Mouse (Mus musculus) layer of hippocampus, adult 8-10 months (tissue): Measurements from ENCODE around the gene Lcn12. TPM values are rescaled to one million over a fixed set of nuclear protein-coding genes. Genes with fewer than 3 reads are reported as not detected.

Experiments used
- DNase-seq, 2 experiments: peaks; one replicate each; pipeline ENCODE4 v3.0.0; 2022; ENCODE audit warnings: low spot score in 2 of 2
- total RNA-seq, 4 experiments: library from RNA; stranded (reverse); gene quantifications; 2 replicates each; pipeline ENCODE4 v1.2.4; 2022

Lcn12 gene
- total RNA-seq, 4 experiments from 2014 or later: not detected

- DNase-seq: no peak
Observed at GRCm38 (mm10) chr2:25497846-25498575, 4.3 kb upstream of the Lcn12 start.

- no peak for DNase-seq
Observed at GRCm38 (mm10) chr2:25496462-25496861, 2.8 kb upstream of the Lcn12 start.

DNA sequence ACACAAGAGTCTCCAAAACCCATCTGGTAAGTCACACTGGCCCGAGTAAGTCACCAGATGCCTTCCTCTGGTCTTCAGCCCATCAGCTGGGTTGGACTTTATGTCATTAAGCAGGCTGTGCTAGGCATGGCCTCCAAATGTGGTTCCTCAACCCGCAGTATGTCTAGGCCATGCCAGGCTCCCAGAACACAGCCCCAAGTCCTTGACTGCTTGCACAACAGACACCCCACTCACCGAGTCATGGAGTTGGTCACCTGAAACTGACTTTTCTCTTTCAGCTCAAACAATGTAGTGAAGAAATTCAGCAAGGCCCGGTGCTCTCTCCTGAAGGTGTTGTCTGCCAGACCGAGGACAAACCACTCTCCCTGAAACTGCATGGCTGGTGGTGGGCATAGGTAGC, 723 bp downstream of the Lcn12 start:
- no peak for DNase-seq

DNA sequence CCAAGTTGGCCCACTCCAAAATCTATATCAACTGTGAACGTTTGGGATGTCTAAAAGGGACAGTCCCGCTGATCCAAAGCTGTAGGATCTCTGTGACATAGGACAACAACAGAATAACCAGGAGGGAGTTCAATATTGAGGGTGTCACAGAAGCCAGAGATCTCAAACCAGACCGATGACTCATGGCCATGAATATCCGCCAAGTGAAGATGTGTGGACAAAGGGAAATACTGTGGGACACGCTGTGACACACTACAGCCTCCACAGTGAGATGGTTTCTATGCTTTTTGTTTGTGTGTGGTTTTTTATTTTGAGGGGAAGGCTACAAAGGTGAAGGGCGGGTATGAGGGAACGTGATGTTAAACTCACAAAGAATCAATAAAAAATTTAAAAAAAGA, 5.0 kb downstream of the Lcn12 start:
- DNase-seq: no peak

- DNase-seq: no peak
Observed at GRCm38 (mm10) chr2:25487965-25488670, 5.6 kb downstream of the Lcn12 start.

DNA sequence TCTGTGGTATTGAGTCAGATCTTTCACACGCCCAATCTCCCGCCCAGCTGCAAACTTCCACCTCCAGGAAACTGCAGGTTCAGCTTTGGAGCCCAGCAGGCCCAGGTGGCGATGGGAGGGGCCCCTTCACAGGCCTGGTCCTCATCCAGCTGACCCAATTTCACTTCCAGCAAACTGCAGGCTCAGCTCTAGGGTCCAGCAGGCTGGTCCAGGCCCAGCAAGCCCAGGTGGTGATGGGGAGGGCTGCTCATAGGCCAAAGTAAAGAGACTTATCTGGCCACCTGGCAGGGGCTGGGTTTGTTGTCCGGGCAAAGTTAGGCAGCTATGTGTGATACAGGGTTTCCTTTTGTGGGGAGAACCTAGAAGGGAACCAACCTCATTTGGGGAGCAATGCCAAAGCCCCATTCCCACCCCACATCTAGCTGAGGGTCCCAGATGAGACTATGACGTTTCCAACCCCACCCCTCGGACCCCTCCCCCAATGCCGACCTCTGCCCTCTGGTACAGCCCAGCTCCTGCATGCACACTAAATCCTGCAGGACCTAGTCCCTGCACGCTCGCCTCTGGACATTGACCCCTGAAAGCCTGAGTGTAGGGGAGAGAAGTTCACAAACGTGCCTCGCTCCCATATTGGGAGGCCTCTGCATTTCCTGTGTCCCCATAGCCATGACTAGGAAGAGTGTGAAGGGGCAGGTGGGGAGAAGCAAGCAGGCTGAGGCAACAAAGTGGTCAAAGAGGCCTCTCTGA, 8.6 kb downstream of the Lcn12 start:
- no peak for DNase-seq

- DNase-seq: no peak
Observed at GRCm38 (mm10) chr2:25482969-25483368, 10.7 kb downstream of the Lcn12 start.

DNA sequence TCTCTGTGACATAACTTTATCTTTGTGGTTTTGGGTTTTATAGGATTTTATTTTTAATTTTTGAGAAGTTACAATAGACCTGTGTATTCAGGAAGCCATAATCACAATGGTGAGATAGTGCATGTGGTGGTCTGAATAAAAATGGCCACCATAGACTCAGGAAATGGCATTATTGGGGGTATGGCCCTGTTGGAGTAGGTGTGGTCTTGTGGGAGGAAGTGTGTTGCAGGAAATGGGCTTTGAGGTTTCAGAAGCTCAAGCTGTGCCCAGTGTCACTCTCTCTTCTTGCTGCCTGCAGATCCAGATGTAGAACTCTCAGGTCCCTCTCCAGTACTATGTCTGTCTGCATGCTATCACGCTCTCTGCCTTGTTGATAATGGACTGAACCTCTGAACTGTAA, 13.2 kb downstream of the Lcn12 start:
- no peak for DNase-seq

DNA sequence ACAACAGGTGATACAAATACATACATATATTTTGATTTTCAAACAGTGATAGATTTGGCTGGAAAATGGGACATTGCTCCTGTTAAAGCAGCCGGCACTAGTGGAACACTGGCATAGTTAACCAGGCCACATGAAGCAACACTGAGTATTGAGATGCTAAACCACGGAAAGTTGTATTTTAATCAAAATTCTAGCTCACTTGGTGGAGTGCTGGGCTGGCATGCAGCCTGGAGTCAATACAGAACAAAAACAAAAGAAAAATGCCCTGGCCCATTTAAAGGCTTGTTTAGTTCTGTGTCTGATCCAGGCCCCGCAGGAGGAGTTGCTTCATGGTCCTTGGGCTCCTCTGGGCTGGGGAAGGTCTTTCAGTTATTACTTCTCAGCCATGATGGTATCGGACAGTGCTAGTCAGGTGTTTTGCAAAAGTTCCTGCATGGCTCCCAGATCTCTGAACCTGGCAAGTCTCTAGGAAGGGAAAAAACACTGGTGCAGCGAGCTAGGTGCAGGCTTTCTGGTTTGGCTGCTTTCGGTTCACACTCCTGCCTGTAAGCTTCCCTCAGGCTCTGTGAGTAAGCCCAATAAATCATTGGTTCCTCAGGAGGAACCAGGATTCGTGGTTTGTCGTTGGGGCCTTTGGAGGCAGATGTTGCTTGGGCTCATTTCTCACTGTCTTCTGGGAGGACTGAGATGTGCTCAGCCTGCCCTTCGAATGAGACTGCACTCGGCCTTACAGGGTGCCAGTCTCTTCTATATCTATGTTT, 14.0 kb downstream of the Lcn12 start:
- DNase-seq: no peak

DNA sequence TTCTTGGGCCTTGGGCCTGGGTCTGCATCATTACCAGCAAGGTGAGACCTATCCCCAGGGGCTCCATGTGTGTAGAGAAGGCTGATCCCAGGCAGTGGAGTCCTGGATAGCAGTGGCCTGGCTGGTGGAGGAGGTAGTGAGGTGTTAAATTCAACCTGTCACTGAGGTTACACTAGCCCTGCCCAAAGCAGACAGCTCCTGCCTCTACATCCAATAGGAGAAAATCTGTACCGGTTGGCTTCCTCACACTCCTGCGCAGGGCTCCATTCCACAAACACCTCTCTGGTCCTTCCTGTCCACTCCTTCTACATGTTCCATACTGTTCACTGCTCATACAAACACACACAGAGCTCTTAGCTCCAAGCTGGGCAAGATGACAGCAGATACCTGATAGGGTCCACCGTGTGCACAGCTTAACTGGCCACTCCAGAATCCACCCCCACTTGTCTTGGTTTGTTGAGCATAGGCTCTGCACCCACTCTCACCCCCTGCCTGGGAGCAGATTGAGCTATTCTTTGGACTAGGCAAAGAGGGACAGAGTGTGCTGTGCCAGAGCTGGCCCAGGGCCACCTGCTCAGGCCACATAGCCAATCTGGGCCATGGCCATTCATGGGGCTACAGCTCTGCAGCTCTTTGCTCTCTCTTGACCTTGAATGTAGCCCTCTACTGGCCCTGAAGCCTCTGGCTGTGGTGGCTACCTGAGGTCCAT, 15.6 kb downstream of the Lcn12 start:
- DNase-seq: peak; percentile 59 to 71

- no peak for DNase-seq
Observed at GRCm38 (mm10) chr2:25477541-25477940, 16.2 kb downstream of the Lcn12 start.

DNA sequence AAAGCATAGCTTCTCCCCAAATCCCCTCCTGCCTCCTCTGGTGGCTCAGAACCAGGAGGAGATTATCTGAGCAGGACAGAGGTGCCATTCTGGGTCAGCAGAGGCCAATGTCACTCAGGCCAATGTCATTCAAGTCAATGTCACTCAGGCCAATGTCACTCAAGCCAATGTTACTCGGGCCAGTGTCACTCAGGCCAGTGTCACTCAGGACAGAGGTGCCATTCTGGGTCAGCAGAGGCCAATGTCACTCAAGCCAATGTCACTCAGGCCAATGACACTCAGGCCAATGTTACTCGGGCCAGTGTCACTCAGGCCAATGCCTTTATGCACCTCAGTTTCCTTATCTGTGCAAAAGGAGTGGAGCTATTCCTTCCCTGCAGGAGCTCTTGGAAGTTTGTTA, 21.2 kb downstream of the Lcn12 start:
- DNase-seq: no peak

- no peak for DNase-seq
Observed at GRCm38 (mm10) chr2:25469969-25470368, 23.7 kb downstream of the Lcn12 start, which contains the start of gene Ptgds. Gene Ptgds (minus strand): TSS chr2:25470046.

DNA sequence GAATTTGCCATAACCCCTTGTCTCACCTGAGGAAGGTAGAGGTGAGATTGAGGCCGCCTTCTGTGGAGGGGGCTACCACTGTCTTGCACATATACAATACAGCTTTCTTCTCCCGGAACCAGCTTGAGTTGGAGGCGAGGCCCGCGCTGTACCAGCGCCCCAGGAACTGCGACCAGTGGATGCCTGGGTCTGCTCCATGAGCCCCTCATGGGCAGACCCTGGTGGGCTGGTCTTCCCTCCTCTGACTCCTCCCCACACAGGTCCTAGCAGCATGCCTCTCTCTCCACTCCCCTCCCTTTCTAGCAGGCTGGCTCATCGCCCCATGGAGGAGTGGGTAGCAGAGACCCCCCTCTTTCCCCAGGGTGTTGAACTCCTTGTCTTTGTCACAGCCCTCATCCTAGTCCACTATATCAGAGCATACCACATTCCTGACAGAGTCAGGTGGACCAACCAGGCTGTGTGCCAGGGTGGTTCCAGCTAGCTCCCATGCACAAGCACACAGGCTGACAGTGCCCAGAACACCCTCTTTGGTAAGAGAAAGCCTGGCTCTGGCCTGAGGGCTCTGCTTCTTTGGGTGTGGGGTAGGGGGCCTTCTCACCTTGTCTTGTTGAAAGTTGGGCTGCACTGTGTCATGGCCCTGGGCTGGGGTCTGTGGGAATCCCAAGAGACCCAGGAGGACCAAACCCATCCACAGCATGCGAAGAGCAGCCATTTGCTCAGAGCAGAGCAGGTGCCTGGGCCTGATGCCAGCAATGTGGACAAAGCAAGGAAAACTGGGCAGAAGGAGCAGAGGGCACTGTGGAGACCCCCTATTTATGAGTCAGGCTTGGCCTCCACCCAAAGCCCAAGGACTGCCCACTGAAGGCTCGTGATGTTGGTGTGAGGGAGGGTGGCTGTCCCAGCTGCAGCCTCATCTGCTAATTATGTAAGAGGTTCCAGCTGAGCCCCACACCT, 24.5 kb downstream of the Lcn12 start:
- peak; percentile 57 to 63 for DNase-seq

DNA sequence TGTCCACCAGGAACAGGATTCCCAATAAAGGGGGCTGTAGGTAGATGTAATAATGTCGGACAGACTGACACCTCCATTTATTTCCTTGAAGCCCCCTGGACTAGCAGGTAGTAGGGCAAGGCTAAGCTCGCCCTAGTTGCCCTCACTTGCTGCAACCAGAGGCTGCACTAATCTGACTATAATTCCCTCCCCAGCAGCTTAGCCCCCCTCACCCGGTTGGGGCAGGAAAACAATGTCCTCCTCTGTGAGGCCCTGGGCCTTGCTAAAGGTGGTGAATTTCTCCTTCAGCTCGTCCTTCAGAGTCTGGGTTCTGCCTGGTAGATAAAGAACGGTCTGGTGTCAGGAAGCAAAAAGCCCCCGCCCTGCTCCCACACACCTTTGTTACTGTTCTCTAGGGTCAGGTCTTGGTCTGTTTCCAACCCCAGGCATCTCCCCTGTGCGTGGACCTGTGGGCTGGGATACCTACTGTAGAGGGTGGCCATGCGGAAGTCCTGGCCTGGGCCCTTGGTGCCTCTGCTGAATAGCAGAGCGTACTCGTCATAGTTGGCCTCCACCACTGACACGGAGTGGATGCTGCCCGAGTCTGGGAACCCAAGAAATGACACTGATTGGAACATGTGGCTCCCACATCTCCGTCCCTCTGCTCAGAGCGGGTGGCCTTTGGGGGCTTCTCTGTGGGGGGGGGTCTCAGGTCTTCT, 26.0 kb downstream of the Lcn12 start:
- no peak for DNase-seq

GRCm38 (mm10) chr2:25465816-25466635, 27.7 kb downstream of the Lcn12 start:
- no peak for DNase-seq

- no peak for DNase-seq
Observed at GRCm38 (mm10) chr2:25465256-25465655, 28.5 kb downstream of the Lcn12 start.

GRCm38 (mm10) chr2:25463630-25464029, 30.1 kb downstream of the Lcn12 start:
- DNase-seq: no peak
